Mouse (Mus musculus) megakaryocyte, adult 5-6 weeks (primary cell): ENCODE measurements around the gene Adamtsl5. TPM values are rescaled to one million over a fixed set of nuclear protein-coding genes. Genes with fewer than 3 reads are reported as not detected.

Source experiments
- ATAC-seq: 2 replicates; pipeline ENCODE4 v1.8.0; 2016; ENCODE audit warnings: mild to moderate bottlenecking, inconsistent platforms; ENCODE audit not compliant: poor library complexity, severe bottlenecking
- total RNA-seq, 2 experiments: library from RNA; stranded (forward) in 1 of 2; stranded (reverse) in 1 of 2; fragments of 153-499, 151-499 nt in 1 of 2; fragments of 221-1000, 200-1000 nt in 1 of 2; gene quantifications; 2 replicates each; pipeline versions ENCODE4 v1.2.3 to v1.2.4; 2015 to 2017

The Adamtsl5 gene
- total RNA-seq, 2 experiments from 2014 or later = 0.07 TPM; not detected in 1

- ATAC-seq = no peak
These were observed 4.8 kb downstream of the Adamtsl5 start for GRCm38 (mm10) chr10:80343425-80343895.

- 0 out of 2 replicates have a peak, but pooled peaks have one; percentile 19 for ATAC-seq
These were observed 5.3 kb downstream of the Adamtsl5 start for GRCm38 (mm10) chr10:80342749-80343424.

GRCm38 (mm10) chr10:80342305-80342748 lies 5.9 kb downstream of the Adamtsl5 start:
- no peak for ATAC-seq

GRCm38 (mm10) chr10:80341491-80342304 lies 6.5 kb downstream of the Adamtsl5 start:
- peak; percentile 20; the same call in 1 of the 2 replicates for ATAC-seq

GRCm38 (mm10) chr10:80341026-80341425 lies 7.2 kb downstream of the Adamtsl5 start:
- no peak for ATAC-seq

- peak; percentile 51 for ATAC-seq
These were observed 8.1 kb downstream of the Adamtsl5 start for GRCm38 (mm10) chr10:80339941-80340750.

- ATAC-seq = no peak
These were observed 11.9 kb downstream of the Adamtsl5 start for GRCm38 (mm10) chr10:80336263-80336662.

GRCm38 (mm10) chr10:80332525-80332989 lies 15.7 kb downstream of the Adamtsl5 start:
- ATAC-seq = no peak

GRCm38 (mm10) chr10:80331636-80332524 lies 16.3 kb downstream of the Adamtsl5 start:
- ATAC-seq = 0 out of 2 replicates have a peak, but pooled peaks have one; percentile 16

GRCm38 (mm10) chr10:80330888-80331287 lies 17.3 kb downstream of the Adamtsl5 start:
- no peak for ATAC-seq

- no peak for ATAC-seq
These were observed 18.1 kb downstream of the Adamtsl5 start for GRCm38 (mm10) chr10:80330084-80330483.

- peak; percentile 93 for ATAC-seq
These were observed 18.7 kb downstream of the Adamtsl5 start, which contains the start of the genes Pcsk4 and Reep6 for GRCm38 (mm10) chr10:80329273-80330081. TSS of gene Pcsk4 (minus strand) at chr10:80329498. TSS of gene Reep6 (plus strand) at chr10:80329953.

GRCm38 (mm10) chr10:80325045-80325444 lies 23.2 kb downstream of the Adamtsl5 start:
- ATAC-seq = no peak

- no peak for ATAC-seq
These were observed 23.8 kb downstream of the Adamtsl5 start for GRCm38 (mm10) chr10:80324120-80325037.

GRCm38 (mm10) chr10:80323261-80324119 lies 24.7 kb downstream of the Adamtsl5 start:
- peak; percentile 44 for ATAC-seq

- no peak for ATAC-seq
These were observed 25.4 kb downstream of the Adamtsl5 start for GRCm38 (mm10) chr10:80322811-80323211.
